Mouse (Mus musculus) heart, adult 11 months (tissue): ENCODE results near the gene Bbs9.

Source experiments
- DNase-seq: peaks from one replicate; pipeline ENCODE4 v3.0.0; 2022

Bbs9 gene

GRCm38 (mm10) chr9:22758487-22758886 lies 283.0 kb downstream of the Bbs9 start:
- peak; percentile 80 for DNase-seq

GRCm38 (mm10) chr9:22759241-22759640 lies 283.7 kb downstream of the Bbs9 start:
- peak; percentile 49 for DNase-seq

DNA sequence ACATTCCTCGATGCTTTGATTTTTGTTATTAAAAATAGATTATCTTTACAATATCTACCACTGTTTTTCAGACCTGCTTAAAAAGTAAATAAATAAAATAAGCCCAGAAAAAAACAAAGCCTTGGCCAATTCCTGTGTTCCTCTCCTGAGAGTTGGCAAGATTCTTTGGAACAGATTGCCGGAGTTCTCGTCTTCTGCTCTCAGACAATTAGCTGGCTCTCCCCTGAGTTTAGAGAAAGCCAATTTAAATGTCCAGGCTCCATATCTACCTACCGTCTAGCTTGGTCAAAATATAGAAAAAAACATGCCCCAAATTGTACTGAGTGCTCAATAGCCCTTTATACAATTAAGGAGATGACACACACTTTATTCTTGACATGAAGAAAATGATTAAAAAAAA lies 284.9 kb downstream of the Bbs9 start:
- DNase-seq, result peak; percentile 7

- DNase-seq, result peak; percentile 79
Measured at GRCm38 (mm10) chr9:22761487-22761886, 286.0 kb downstream of the Bbs9 start.

DNA sequence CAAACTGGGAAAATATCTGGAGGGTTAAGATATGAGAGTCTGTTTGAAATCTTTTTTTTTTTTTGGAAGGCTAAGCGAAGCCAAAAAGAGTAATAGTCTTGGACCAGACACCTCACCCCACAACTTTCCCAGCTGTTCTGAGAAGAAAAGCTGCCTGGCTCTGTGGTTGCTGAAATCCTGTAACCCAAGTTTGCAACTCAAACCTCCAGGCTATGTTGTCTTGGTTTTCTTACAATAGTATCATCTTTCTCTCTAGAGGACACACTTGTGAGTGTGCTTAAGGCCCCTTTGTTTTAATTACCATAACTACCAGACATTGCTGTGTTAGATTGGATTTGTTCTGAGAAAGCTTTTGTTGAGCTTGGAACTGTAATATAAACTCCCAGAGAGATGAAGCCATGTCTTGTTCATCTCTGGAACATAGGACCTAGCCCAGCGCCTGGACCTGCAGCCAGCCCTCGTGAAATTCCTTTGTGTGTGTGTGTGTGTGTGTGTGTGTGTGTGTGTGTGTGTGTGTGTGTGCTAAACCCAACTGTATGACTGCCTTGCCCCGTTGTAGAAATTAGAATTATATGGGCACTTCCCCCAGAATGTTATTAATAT lies 290.2 kb downstream of the Bbs9 start:
- DNase-seq, result peak; percentile 88

DNA sequence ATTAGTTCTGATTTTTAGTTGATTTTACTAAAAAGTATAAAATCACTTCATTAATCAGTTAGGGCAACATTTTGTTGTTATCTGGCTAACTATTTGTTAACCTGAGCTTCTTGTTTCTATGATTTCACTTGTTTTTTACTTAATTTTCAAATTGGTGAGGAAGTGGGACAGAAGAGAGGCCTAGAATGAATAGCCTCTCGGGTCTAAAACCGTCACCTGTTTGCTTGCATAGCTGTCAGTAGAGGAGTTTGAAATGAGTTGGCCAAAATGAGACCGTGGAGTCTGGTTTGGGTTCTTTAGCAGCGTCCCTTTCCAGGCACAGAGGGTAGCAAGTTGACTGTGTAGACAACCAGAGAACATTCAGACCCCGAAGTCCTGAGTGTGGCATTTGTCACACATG lies 291.6 kb downstream of the Bbs9 start:
- peak; percentile 36 for DNase-seq

DNA sequence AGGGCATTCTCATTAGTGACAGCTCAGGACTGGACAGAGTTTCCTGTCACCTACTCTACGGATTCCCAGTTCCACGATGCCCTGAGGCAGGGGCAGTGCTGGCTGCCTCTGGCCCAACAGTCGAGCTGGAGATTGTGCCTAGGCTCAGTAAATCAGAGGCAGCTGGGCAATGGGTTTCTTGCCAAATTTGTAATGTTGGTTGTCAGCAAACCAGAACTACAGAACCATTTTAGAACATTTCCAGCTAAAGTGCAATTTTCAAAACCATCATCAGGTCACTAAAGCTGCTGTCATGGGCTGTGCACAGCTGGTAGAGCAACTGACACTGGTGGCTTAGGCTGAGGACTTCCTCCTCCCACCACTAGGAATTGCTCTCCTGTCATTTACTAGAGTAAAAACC lies 292.3 kb downstream of the Bbs9 start:
- DNase-seq, result peak; percentile 88

DNA sequence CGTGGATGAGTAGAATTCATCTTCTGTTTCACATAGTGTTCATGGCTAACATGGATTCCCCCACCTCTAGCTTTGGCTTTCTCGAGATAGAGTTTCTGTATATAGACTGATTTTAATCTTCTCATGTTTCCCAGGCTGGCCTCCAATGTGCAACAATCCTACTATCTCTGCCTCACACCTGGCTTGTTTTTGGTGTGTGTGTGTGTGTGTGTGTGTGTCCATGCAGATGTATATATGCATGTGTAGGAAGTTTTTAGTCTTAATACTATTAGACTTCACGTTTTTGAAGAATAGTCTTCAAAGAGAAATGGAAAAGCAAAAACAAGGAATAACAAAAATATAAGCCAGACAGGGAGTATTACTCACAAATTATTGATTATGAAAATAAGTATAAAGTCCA lies 296.3 kb downstream of the Bbs9 start:
- no peak for DNase-seq

DNA sequence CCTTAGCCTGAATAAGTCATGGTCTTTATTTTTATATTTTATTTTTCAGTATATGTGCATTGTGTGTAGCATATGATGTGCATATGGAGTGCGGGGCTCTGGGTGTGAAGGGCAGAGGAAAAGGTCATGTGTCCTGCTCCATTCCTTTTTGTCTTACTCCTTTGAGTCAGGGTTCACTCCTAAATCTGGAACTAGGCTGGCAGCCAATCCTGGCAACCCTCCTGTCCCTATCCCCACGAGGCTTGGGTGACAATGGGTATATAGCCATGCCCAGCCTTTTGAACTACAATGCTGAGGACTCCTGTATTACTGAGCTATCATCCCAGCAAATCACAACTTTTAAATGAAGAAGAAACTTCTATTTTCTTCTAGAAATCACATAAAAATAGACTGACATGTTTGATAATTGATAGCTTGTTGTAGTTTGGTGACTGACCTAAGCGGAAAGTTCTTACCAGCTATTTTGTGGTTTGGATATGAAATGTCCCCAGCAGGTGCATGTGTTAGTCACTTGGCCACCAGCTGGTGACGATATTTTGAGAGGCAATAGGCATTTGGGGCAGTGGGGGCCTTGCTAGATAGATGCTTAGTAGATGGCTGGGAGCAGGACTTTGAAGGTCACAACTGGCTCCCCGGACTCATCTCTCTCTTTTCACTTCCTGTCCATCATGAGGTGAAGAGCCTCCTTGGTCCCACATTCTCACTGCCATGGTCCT lies 300.9 kb downstream of the Bbs9 start:
- DNase-seq, result peak; percentile 92

- DNase-seq, result no peak
Measured at GRCm38 (mm10) chr9:22777425-22777824, 301.9 kb downstream of the Bbs9 start.

GRCm38 (mm10) chr9:22779631-22780030 lies 304.1 kb downstream of the Bbs9 start:
- DNase-seq, result peak; percentile 74

DNA sequence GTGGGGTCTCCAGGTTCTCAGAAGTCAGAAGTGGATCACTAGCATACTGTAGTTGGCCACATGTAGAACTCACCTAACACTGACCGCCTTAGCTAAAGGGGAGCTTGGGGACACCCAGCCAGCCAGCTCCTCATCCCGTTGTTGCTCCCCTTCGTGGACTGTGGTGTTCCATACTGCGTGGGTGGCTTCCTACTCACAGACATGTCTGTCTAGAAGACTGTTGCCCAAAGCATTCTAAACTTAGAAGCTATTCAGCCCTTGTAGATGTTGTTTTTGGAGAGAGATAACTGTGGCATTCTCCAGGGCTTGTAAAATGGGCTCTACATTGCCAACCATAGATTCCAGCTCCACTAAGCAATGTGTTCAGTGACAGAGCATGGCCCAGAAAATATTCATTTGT lies 310.5 kb downstream of the Bbs9 start:
- peak; percentile 73 for DNase-seq

DNA sequence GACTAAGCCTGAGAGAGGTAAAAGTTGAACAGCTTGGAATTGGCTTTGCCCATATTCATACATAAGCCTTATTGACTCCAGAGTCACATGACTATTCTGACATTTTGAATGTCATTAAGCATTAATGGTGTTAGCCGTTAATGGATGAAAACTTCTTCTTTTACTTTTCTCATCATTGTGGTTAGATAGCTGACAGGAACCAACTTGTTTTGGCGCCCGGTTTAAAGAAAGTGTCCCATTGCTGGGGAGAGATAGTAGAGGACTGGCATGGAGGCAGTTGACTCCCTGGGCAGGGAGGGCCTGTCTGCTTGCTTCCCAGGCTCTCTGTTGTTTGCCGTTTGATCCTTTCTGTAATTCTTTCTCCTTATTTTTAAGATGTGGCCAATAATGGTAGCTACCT lies 312.9 kb downstream of the Bbs9 start:
- peak; percentile 37 for DNase-seq

DNA sequence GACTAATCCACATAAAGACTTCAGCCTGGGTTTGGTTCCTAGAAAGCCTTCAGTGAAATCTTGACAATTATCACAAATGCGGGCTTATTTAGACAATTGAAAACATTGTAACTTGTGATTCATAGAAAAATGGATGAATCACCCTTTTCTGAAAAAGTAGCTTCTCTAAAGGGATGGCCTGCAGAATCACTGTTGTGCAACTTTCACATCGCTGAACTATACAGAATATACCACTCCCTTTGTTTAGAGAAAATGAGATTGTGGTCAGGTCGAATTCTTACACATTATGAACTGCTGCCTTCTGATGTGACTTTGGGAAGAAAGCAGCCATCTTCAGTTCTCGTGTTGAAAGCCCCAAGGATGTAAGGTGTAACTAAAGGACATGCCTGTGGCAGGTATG lies 313.3 kb downstream of the Bbs9 start:
- no peak for DNase-seq

DNA sequence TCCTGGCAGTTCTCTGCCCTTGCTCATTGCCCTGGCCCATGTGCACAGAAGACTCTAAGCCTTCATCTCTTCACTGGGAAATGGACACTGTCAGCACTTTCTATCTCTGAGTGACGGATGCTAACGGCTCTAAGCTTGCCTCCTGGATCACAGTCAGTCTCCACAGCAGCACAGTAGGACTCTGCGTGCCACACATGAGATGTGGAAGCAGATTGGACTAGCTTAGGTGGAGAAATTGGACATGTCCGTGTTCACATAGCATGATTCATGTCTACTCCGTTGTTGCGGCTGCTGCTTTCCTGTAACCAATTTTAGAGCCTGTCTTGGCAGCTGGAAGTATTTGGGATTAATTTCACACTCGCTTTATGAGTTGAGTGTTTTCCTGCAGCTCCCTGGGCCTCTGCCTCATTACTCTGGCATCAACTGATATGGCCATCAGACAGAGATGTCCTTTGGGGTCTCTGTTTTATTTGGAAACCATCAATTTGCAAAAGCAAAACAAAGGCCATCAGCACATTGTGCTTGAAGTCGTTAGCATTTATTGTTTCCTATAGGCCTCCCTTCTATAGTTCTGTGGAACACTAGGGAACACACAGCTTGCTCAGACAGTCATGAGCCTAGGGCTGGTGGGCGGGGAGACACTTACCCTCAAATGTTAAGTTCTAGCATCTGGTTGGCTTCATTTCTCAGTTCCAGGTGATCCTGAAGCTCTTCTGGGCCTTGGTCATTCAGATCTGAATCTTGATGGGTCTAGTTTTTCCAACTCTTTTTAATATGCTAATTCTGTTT lies 314.1 kb downstream of the Bbs9 start:
- no peak for DNase-seq

- DNase-seq, result peak; percentile 72
Measured at GRCm38 (mm10) chr9:22791208-22791607, 315.7 kb downstream of the Bbs9 start.

GRCm38 (mm10) chr9:22791750-22792149 lies 316.2 kb downstream of the Bbs9 start:
- peak; percentile 45 for DNase-seq

GRCm38 (mm10) chr9:22793698-22794097 lies 318.2 kb downstream of the Bbs9 start:
- peak; percentile 90 for DNase-seq

DNA sequence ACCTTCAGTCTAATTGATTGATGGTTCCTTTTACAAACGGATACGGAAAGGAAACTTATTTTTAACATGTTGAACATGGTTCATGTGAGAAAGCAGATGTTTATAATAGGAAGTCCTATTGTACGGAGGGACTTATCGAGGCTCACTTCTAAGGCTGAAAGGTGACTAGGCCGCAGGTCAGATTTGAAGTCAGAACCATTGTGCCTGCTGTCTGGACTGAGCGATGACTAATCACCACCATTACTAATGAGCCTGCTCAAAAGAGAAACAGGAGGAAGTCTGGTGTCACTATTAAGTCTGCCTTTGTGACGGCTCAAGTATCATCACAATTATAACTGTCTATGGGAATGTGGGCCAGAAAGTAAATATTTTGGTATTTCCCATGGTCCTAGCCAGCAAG lies 325.2 kb downstream of the Bbs9 start:
- DNase-seq, result peak; percentile 98

DNA sequence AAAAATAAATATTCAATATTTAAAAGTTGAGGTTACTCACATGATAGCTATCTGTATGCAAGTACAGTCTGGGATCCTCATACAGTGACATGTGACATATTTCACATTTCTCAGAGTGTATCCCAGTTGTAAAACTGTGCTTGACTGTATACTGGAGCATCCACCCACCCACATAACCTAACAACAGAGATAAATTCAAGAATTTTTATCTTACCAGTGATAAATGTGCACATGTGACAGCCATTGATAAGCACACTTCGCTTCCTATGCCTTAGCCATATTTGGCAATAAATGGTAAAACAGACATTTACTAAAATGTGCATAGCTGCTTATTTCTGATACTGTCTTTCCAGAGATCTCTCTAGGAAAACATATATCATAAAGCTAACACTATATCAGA lies 330.5 kb downstream of the Bbs9 start:
- DNase-seq, result no peak

DNA sequence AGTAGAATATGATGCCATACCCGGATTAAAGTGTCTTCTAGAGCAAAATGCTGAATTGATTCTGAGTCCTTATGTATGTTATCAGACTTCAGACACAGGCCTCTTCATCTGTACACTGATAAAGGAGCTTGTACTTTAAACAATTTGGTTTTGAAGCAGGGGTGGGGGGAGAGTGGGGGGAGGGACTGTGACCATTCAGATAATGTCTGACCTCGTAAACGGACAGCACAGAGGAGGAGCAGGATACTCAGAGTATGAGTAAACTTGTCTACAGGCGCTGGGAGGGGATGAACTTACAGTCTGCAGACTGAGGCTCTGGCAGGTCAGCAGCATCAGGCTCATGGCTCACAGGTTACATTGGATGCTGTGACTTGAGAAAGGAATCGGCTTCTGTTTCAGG lies 331.0 kb downstream of the Bbs9 start:
- DNase-seq, result peak; percentile 12

GRCm38 (mm10) chr9:22807693-22808092 lies 332.2 kb downstream of the Bbs9 start:
- DNase-seq, result peak; percentile 56

- peak; percentile 60 for DNase-seq
Measured at GRCm38 (mm10) chr9:22809621-22810126, 334.2 kb downstream of the Bbs9 start.

DNA sequence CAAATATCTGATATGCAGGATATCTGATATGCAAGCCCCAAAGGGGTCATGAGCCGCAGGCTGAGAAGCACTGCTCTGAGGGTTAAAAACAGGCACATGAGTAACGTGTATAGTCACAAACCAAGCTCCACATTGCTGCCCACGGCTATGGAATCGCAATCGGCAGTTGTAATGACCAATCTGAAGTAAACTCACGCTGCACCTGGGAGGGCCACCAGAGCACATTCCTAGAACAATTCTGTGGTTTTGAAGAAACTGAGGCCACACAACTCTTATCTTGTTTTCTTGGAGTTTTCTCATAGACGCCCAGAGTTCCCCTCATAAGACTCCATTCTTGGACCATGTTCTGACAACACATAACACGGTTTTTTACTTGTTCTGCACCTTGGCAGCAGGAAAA lies 334.9 kb downstream of the Bbs9 start:
- peak; percentile 31 for DNase-seq
